Mouse (Mus musculus) olfactory bulb, adult 2 months (tissue): Measurements from ENCODE around the gene Tmem184c. TPM values are rescaled to one million over a fixed set of nuclear protein-coding genes. Genes with fewer than 3 reads are reported as not detected.

ENCODE experiments used
- H3K27ac ChIP-seq: fragments of 200-500 bp; 2 replicates; pipeline ENCODE4 v1.5.1; 2012; ENCODE audit warnings: low read depth, low read length; ENCODE audit not compliant: insufficient read depth
- H3K4me1 ChIP-seq: fragments of 200-500 bp; 2 replicates; pipeline ENCODE4 v1.6.1; 2012; ENCODE audit warnings: low read length; ENCODE audit not compliant: control insufficient read depth, insufficient read depth
- H3K4me3 ChIP-seq: fragments of 200-500 bp; 2 replicates; pipeline ENCODE4 v1.5.1; 2012; ENCODE audit warnings: mild to moderate bottlenecking, low read depth, low read length, moderate library complexity; ENCODE audit not compliant: insufficient read depth
- CTCF ChIP-seq: fragments of 200-500 bp; IDR thresholded peaks from 2 replicates; pipeline ENCODE4 v1.5.1; 2012; ENCODE audit warnings: low read depth, mild to moderate bottlenecking, low read length, moderate library complexity; ENCODE audit not compliant: insufficient read depth
- POLR2A ChIP-seq: fragments of 200-500 bp; IDR thresholded peaks from 2 replicates; pipeline ENCODE4 v1.6.1; 2012; ENCODE audit warnings: mild to moderate bottlenecking, low read depth, low read length, moderate library complexity; ENCODE audit not compliant: insufficient read depth
- WGBS: fragments of 180-500 bp; shearing (Covaris S2); methylation state at CpG from one replicate; pipeline ENCODE4 v1.1.7; 2018; 5-methylcytosine and 5-hydroxymethylcytosine counted together
- polyA plus RNA-seq: library from polyadenylated mRNA; stranded (reverse); fragments of >200 nt; gene quantifications from 2 replicates; pipeline ENCODE4 v1.2.4, GENCODE M21; 2012; ENCODE audit warnings: low replicate concordance; ENCODE audit not compliant: missing spikeins, insufficient read depth, insufficient read length

Gene Tmem184c
- polyA plus RNA-seq = not detected in 2 replicates

- TF ChIP-seq POLR2A = peak; percentile 33; the same call in 1 of the 2 replicates
- TF ChIP-seq CTCF = no peak
- H3K4me1 ChIP-seq = peaks cover 2% of the 10 kb centered on the region; the same call in 1 of the 2 replicates
- peak within 1 kb of the TSS; percentile 84 for H3K4me3 ChIP-seq
- no peak within 1 kb of the TSS; the same call in 1 of the 2 replicates for H3K27ac ChIP-seq
- WGBS = under 1% methylated on average over 36 of the region's 36 CpGs
Observed at GRCm38 (mm10) chr8:77610374-77610969, at the start of gene Tmem184c. Gene Tmem184c (minus strand): TSS chr8:77610698.

- no peak overlapping the region for H3K4me3 ChIP-seq
- whole genome bisulfite sequencing = 32% methylated on average over 4 of the region's 4 CpGs
- H3K27ac ChIP-seq = no peak overlapping the region
- no peaks in the 10 kb centered on the region for H3K4me1 ChIP-seq
- no peak for TF ChIP-seq POLR2A
- no peak for TF ChIP-seq CTCF
Observed at GRCm38 (mm10) chr8:77659534-77660080, 49.1 kb upstream of the Tmem184c start.

GRCm38 (mm10) chr8:77658356-77658755 is 47.9 kb upstream of the Tmem184c start:
- no peak for TF ChIP-seq CTCF
- TF ChIP-seq POLR2A = no peak
- H3K4me3 ChIP-seq = no peak overlapping the region
- H3K27ac ChIP-seq = no peak overlapping the region
- no peaks in the 10 kb centered on the region for H3K4me1 ChIP-seq
- WGBS = 86% methylated on average over 3 of the region's 3 CpGs

GRCm38 (mm10) chr8:77650646-77651190 is 40.2 kb upstream of the Tmem184c start:
- no peak for TF ChIP-seq POLR2A
- TF ChIP-seq CTCF = no peak
- no peaks in the 10 kb centered on the region for H3K4me1 ChIP-seq
- no peak overlapping the region for H3K4me3 ChIP-seq
- no peak overlapping the region for H3K27ac ChIP-seq
- WGBS = 50% methylated on average over 1 of the region's 1 CpGs

GRCm38 (mm10) chr8:77640093-77640839 is 29.8 kb upstream of the Tmem184c start:
- TF ChIP-seq POLR2A (no peak), CTCF (no peak)

GRCm38 (mm10) chr8:77637593-77637992 is 27.1 kb upstream of the Tmem184c start:
- H3K27ac ChIP-seq = no peak overlapping the region
- 87% methylated on average over 3 of the region's 3 CpGs for WGBS
- no peak overlapping the region for H3K4me3 ChIP-seq
- TF ChIP-seq POLR2A (no peak), CTCF (no peak)
- H3K4me1 ChIP-seq = no peaks in the 10 kb centered on the region

More at GRCm38 (mm10) chr8:77640093-77640839, 29.8 kb upstream of the Tmem184c start:
- Histone ChIP-seq H3K4me3 (no peak overlapping the region), H3K4me1 (no peaks in the 10 kb centered on the region), H3K27ac (no peak overlapping the region)
- 62% methylated on average over 5 of the region's 5 CpGs for WGBS

- TF ChIP-seq CTCF = no peak
- TF ChIP-seq POLR2A = no peak
- 86% methylated on average over 5 of the region's 5 CpGs for WGBS
Observed at GRCm38 (mm10) chr8:77634035-77634434, 23.5 kb upstream of the Tmem184c start.

GRCm38 (mm10) chr8:77633211-77633610 is 22.7 kb upstream of the Tmem184c start:
- TF ChIP-seq POLR2A (no peak), CTCF (no peak)
- H3K27ac ChIP-seq = no peak overlapping the region
- H3K4me3 ChIP-seq = no peak overlapping the region
- H3K4me1 ChIP-seq = no peaks in the 10 kb centered on the region
- WGBS = 62% methylated on average over 2 of the region's 2 CpGs

More at GRCm38 (mm10) chr8:77634035-77634434, 23.5 kb upstream of the Tmem184c start:
- Histone ChIP-seq H3K4me3 (no peak overlapping the region), H3K27ac (no peak overlapping the region), H3K4me1 (no peaks in the 10 kb centered on the region)

GRCm38 (mm10) chr8:77630691-77631090 is 20.2 kb upstream of the Tmem184c start:
- no peaks in the 10 kb centered on the region for H3K4me1 ChIP-seq
- H3K4me3 ChIP-seq = no peak overlapping the region
- no peak overlapping the region for H3K27ac ChIP-seq
- TF ChIP-seq CTCF = no peak
- TF ChIP-seq POLR2A = no peak
- 83% methylated on average over 3 of the region's 3 CpGs for WGBS
